Mouse (Mus musculus) layer of hippocampus, postnatal 25 days (tissue): ENCODE data around the gene Ucp2. TPM values are rescaled to one million over a fixed set of nuclear protein-coding genes. Genes with fewer than 3 reads are reported as not detected.
"Not testable (repeated sequence)": the region's sequence is repeated elsewhere in the genome, so short reads cannot be mapped to it uniquely, and the experiment has no call there.

Source experiments
- DNase-seq, 2 experiments: peaks; one replicate each; pipeline ENCODE4 v3.0.0; 2022; ENCODE audit warnings: mixed read lengths in 2 of 2, low spot score in 1 of 2; ENCODE audit errors: extremely low spot score in 1 of 2
- total RNA-seq, 2 experiments: library from RNA; stranded (reverse); gene quantifications; 2 replicates each; pipeline ENCODE4 v1.2.3; 2021

Ucp2 gene
- total RNA-seq, 2 experiments from 2014 or later = 67.2 to 72.0 TPM

DNA sequence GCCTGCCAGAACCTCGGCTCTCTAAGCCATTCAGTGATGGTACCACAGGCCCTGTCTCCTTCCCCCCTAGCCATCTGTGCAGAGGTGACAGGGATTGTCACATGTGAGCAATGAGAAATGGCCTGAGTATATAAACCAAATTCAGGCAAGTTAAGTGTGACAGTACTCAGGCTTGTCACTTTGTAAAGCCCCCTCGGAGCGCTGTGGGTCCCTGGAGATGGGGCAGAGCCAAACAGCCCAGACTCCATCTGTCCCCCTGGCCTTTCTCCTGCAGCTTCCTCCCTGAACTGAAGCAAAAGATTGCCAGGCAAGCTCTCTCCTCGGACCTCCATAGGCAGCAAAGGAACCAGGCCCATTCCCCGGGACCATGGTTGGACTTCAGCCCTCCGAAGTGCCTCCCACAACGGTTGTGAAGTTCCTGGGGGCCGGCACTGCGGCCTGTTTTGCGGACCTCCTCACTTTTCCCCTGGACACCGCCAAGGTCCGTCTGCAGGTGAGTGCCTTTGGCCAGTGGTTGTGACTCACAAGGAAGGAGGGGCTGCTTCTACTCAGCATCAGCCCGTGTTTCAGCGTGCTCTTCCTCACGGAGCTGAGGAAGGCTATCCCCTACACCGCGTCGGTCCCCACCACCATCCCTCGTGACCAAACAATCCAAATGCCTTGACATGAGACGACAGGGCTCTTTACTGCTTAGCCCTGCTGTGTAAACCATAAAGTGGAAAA lies 13.9 kb upstream of the Ucp2 start:
- DNase-seq = no peak

GRCm38 (mm10) chr7:100479823-100480164 lies 13.3 kb upstream of the Ucp2 start:
- DNase-seq = no peak

GRCm38 (mm10) chr7:100480175-100480574 lies 13.0 kb upstream of the Ucp2 start:
- no peak for DNase-seq

- DNase-seq = not testable (repeated sequence)
These were observed 11.1 kb upstream of the Ucp2 start for GRCm38 (mm10) chr7:100482046-100482445.

GRCm38 (mm10) chr7:100484493-100484892 lies 8.6 kb upstream of the Ucp2 start:
- DNase-seq = no peak

GRCm38 (mm10) chr7:100487301-100487700 lies 5.8 kb upstream of the Ucp2 start:
- no peak for DNase-seq

DNA sequence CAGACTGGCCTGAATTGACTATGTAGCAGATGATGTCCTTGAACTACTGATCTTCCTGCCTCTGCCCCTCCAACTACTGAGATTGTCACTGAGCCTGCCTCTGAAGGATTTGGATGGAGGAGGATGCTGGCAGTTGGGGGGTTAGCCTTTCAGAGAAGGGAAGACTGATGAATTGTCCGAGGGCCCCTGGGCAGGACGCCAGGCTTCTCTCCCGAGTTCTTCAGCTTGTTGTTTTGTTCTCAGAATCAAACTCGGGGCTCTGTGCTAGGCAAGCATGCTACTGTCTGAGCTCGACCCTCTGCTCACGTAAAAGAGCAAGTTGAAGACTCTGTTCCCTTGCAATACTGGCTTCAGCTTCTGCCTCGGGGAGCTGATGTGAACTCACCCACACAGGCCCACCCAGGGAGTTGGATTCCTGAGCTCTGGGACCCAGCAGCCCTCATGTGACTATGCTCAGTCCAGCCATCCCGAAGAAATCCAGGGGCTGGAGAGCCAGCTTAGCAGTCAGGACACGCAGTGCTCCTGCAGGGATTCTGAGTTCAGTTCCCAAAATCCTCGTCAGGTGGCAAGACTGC lies 4.6 kb upstream of the Ucp2 start:
- no peak for DNase-seq

DNA sequence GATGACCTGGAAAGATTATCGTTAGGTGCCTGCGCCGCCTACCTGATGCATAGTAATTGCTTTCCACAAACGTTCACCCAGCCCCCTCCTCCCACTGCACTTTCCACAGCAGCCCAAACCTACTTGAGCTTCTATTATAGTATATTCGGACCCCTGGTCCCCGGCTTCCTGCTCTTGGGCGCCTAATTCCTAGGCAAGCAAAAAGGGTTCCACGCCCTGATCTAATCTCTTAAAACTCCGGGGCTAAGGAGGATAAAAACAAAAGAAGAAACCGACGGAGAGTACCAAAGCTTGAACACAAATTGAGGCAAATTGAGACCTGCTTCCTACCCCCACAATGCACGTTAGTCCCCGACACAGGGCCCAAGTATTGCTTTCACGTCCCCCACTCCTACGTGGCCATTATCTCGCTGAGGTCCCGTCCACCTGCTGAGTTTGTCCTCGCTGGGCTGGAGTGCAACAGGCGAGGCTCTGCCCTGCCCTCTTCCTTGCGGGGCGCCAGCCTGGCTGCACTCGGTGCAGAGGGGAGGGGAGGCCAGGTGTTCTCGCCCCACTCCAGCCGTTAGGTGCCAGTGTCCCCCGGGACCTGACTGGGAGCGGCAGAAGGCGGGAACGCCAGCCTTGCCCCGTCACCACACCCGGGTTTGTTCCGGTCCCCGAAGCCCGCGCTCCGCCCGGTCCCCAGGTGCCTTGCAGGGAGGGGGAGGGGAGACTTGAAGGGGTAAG lies 583 bp upstream of the Ucp2 start:
- DNase-seq = no peak

- no peak for DNase-seq
These were observed 612 bp downstream of the Ucp2 start for GRCm38 (mm10) chr7:100493484-100494414.

GRCm38 (mm10) chr7:100494415-100494831 lies 1.3 kb downstream of the Ucp2 start:
- no peak for DNase-seq

DNA sequence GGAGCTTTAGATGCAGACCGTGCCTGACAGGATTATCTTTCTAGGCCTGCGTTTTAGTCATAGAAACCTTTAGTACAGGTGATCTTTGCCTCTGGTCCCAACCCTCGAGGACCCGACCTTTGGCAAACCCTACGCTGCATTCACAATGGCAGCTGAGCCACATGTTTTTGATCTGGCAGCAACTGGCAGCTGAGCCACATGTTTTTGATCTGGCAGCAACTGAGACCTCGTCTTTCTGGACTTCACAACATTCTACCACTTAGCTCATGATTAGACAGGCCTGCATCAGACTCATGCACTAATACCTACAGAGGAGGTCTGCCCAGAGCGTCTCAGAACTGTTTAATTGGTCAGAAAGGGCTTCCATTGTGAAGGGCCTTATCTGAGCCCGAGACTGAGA lies 1.9 kb downstream of the Ucp2 start:
- no peak for DNase-seq

DNA sequence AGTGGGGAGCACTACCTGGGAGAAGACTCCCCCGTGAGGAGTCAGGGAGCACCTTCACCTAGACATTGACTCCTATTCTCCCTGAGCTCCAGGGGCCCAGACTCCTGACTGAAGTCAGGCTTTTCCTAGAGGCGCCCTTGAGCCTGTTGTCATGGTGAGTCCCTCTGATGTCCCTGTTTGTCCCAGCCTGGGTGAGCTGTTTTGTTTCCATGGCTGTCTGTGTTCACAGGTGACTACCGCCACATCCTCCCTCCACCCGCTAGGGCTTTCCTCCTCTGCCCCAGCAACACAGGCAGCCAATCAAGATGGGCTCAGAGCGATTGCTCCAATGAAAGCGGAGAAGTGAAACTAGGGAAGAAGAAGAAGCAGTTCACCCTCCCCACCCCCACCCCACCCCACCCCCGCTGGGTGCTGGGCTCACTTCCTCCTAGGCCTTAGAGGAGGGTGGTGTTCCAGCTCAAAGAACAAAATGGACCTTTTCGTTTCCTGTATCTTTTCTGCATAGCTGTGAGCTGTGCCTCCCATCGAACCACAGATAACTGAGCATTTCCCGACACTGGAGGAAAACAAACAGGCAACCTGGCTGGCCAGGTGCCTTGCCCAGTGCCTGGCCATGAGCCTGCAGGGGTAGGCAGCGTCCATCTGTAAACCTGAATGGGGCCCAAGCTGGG lies 2.6 kb downstream of the Ucp2 start:
- peak in 1 of 2 experiments; percentile 48 for DNase-seq

GRCm38 (mm10) chr7:100496371-100496770 lies 3.2 kb downstream of the Ucp2 start:
- no peak for DNase-seq

- no peak for DNase-seq
These were observed 3.7 kb downstream of the Ucp2 start for GRCm38 (mm10) chr7:100496791-100497190.

DNA sequence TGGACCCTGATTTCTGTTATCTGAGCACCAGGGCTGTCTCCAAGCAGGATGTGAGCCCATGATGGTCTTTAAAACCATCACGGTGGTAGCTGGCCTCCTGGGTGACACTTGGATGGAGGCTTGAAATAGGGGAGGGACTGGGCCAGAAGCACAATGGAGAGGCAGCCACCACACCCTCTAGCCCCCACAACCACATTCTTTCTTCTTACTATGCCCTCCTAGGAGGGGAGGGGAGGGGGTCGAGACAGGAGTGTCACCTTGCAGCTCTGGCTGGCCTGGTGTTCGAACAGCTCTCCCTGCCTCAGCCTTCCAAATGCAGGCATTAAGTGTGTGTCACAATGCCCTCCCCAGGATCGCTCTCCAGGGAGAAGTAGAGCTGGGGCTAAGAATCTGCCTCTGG lies 4.3 kb downstream of the Ucp2 start:
- no peak for DNase-seq

DNA sequence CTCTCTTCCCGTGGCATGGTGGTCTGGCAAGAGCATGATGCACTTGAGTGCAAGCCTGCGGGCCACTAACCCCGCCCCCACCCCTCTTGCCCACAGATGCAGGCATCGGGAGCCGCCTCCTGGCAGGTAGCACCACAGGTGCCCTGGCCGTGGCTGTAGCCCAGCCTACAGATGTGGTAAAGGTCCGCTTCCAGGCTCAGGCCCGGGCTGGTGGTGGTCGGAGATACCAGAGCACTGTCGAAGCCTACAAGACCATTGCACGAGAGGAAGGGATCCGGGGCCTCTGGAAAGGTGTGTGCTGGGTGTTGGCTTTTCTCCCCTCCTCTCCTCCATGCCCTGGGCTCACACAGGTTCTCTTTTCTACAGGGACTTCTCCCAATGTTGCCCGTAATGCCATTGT lies 4.8 kb downstream of the Ucp2 start:
- no peak for DNase-seq

- DNase-seq = no peak
These were observed 6.3 kb downstream of the Ucp2 start for GRCm38 (mm10) chr7:100499465-100499864.

GRCm38 (mm10) chr7:100500276-100500977 lies 7.3 kb downstream of the Ucp2 start:
- DNase-seq = no peak

GRCm38 (mm10) chr7:100501027-100501843 lies 8.1 kb downstream of the Ucp2 start:
- DNase-seq = no peak
